Mouse (Mus musculus): Measurements from ENCODE around the gene Cyp2w1.

- TF ChIP-seq POLR2A (IDR thresholded peaks at IDR 0.05; ENCODE audit: low read depth, low read length) (no peak), CTCF (IDR thresholded peaks at IDR 0.05; ENCODE audit: extremely low read depth, insufficient read length, insufficient replicate concordance, low read depth, low read length) (no peak)
Measured at GRCm38 (mm10) chr5:139378986-139379629, 26.7 kb downstream of the Cyp2w1 start.
